Mouse (Mus musculus) limb, embryonic 14.5 days (tissue): ENCODE measurements around the gene U2surp. TPM values are rescaled to one million over a fixed set of nuclear protein-coding genes. Genes with fewer than 3 reads are reported as not detected.

Experiments
- ATAC-seq: fragments of 200-750 bp; cut with Nextera tagmentation; 2 replicates; pipeline ENCODE4 v1.8.0; 2017; ENCODE audit warnings: low read depth, moderate number of reproducible peaks, moderate TSS enrichment; ENCODE audit not compliant: low FRiP score
- DNase-seq: peaks from one replicate; pipeline ENCODE4 v3.0.0-alpha.2; 2015; ENCODE audit warnings: low spot score
- H3K27ac ChIP-seq: fragments of 300-500 bp; sonication (generic); replicated peaks from 2 replicates; pipeline ENCODE4 v1.5.1; 2014; ENCODE audit warnings: low read depth, mild to moderate bottlenecking, low read length, moderate library complexity, mixed read lengths
- H3K27me3 ChIP-seq: fragments of 300-500 bp; sonication (generic); 2 replicates; pipeline ENCODE4 v1.6.1; 2014; ENCODE audit warnings: low read length, mixed read lengths; ENCODE audit not compliant: control insufficient read depth, insufficient read depth
- H3K36me3 ChIP-seq: fragments of 300-500 bp; sonication (generic); 2 replicates; pipeline ENCODE4 v1.6.1; 2014; ENCODE audit warnings: mild to moderate bottlenecking, low read length, moderate library complexity, mixed read lengths; ENCODE audit not compliant: control insufficient read depth, insufficient read depth
- H3K4me1 ChIP-seq: fragments of 300-500 bp; sonication (generic); 2 replicates; pipeline ENCODE4 v1.6.1; 2014; ENCODE audit warnings: antibody characterized with exemption, low read length, mixed read lengths; ENCODE audit not compliant: control insufficient read depth, insufficient read depth
- H3K4me2 ChIP-seq: fragments of 300-500 bp; sonication (generic); replicated peaks from 2 replicates; pipeline ENCODE4 v1.6.1; 2014; ENCODE audit warnings: low read depth, mild to moderate bottlenecking, low read length, moderate library complexity; ENCODE audit not compliant: severe bottlenecking
- H3K4me3 ChIP-seq: fragments of 300-500 bp; sonication (generic); replicated peaks from 2 replicates; pipeline ENCODE4 v1.5.1; 2014; ENCODE audit warnings: low read length
- H3K9ac ChIP-seq: fragments of 300-500 bp; sonication (generic); 2 replicates; pipeline ENCODE4 v1.6.1; 2014; ENCODE audit warnings: mild to moderate bottlenecking, low read depth, low read length, moderate library complexity; ENCODE audit not compliant: severe bottlenecking
- H3K9me3 ChIP-seq: fragments of 300-500 bp; sonication (generic); 2 replicates; pipeline ENCODE4 v1.6.1; 2016; ENCODE audit warnings: low read length; ENCODE audit not compliant: control insufficient read depth
- POLR2A ChIP-seq: fragments of 200-500 bp; IDR thresholded peaks from 2 replicates; pipeline ENCODE4 v1.8.0; 2012; ENCODE audit warnings: inconsistent platforms, mild to moderate bottlenecking, moderate library complexity, borderline replicate concordance; ENCODE audit not compliant: insufficient read depth, insufficient read length; ENCODE audit errors: extremely low read depth
- WGBS: fragments of 180-500 bp; shearing (Covaris S2); extraction: QIAGEN DNeasy Blood & Tissue Kit; methylation state at CpG from one replicate; pipeline ENCODE4 v1.1.7; 2014; 5-methylcytosine and 5-hydroxymethylcytosine counted together
- polyA plus RNA-seq, 2 experiments: library from polyadenylated mRNA; depleted of rRNA in 1 of 2; stranded (reverse) in 1 of 2; unstranded in 1 of 2; fragments of >200 nt; fragmentation: Nextera tagmentation in 1 of 2; extraction: Ambion mirVana in 1 of 2; gene quantifications; 2 replicates each; pipeline versions ENCODE4 v1.2.1 to v1.2.3; 2012 to 2014

U2surp gene
- polyA plus RNA-seq, 2 experiments: 35.3 to 115 TPM

- WGBS: 62% methylated on average over 15 of the region's 15 CpGs
- H3K4me3 ChIP-seq: no peak overlapping the region
- no peaks in the 10 kb centered on the region for H3K4me1 ChIP-seq
- TF ChIP-seq POLR2A: no peak
- no peak overlapping the region for H3K27ac ChIP-seq
- H3K9ac ChIP-seq: no peak overlapping the region
- H3K9me3 ChIP-seq: no peaks in the 10 kb centered on the region
- no peaks in the 10 kb centered on the region for H3K36me3 ChIP-seq
- DNase-seq: no peak
- H3K27me3 ChIP-seq: no peaks in the 10 kb centered on the region
- H3K4me2 ChIP-seq: no peak overlapping the region
- no peak for ATAC-seq
These were observed 30.0 kb upstream of the U2surp start for GRCm38 (mm10) chr9:95541650-95542432.

GRCm38 (mm10) chr9:95541208-95541607, 29.4 kb upstream of the U2surp start:
- H3K36me3 ChIP-seq: no peaks in the 10 kb centered on the region
- no peak overlapping the region for H3K27ac ChIP-seq
- H3K4me3 ChIP-seq: no peak overlapping the region
- no peaks in the 10 kb centered on the region for H3K9me3 ChIP-seq
- DNase-seq (no peak), ATAC-seq (no peak)
- no peak overlapping the region for H3K9ac ChIP-seq
- TF ChIP-seq POLR2A: no peak
- H3K4me1 ChIP-seq: no peaks in the 10 kb centered on the region
- H3K27me3 ChIP-seq: no peaks in the 10 kb centered on the region
- H3K4me2 ChIP-seq: no peak overlapping the region

GRCm38 (mm10) chr9:95540487-95540886, 28.7 kb upstream of the U2surp start:
- H3K4me1 ChIP-seq: no peaks in the 10 kb centered on the region
- DNase-seq (peak; percentile 12), ATAC-seq (no peak)
- H3K9ac ChIP-seq: no peak overlapping the region
- 63% methylated on average over 4 of the region's 4 CpGs for WGBS
- no peaks in the 10 kb centered on the region for H3K9me3 ChIP-seq
- no peak overlapping the region for H3K27ac ChIP-seq
- H3K4me2 ChIP-seq: no peak overlapping the region
- no peak overlapping the region for H3K4me3 ChIP-seq
- no peaks in the 10 kb centered on the region for H3K27me3 ChIP-seq
- no peak for TF ChIP-seq POLR2A
- H3K36me3 ChIP-seq: no peaks in the 10 kb centered on the region

GRCm38 (mm10) chr9:95539176-95539800, 27.5 kb upstream of the U2surp start:
- Histone ChIP-seq H3K27me3 (no peaks in the 10 kb centered on the region), H3K4me2 (no peak overlapping the region), H3K9ac (no peak overlapping the region), H3K4me3 (no peak overlapping the region), H3K36me3 (no peaks in the 10 kb centered on the region), H3K27ac (no peak overlapping the region), H3K9me3 (no peaks in the 10 kb centered on the region), H3K4me1 (no peaks in the 10 kb centered on the region)
- no peak for DNase-seq
- ATAC-seq: no peak
- no peak for TF ChIP-seq POLR2A
- WGBS: 52% methylated on average over 2 of the region's 2 CpGs

- DNase-seq: peak; percentile 45
- no peak overlapping the region for H3K9ac ChIP-seq
- 41% methylated on average over 6 of the region's 6 CpGs for WGBS
- H3K9me3 ChIP-seq: no peaks in the 10 kb centered on the region
- TF ChIP-seq POLR2A: no peak
- H3K27me3 ChIP-seq: no peaks in the 10 kb centered on the region
- no peak overlapping the region for H3K4me3 ChIP-seq
- no peak for ATAC-seq
- H3K4me1 ChIP-seq: no peaks in the 10 kb centered on the region
- no peaks in the 10 kb centered on the region for H3K36me3 ChIP-seq
- H3K27ac ChIP-seq: no peak overlapping the region
- H3K4me2 ChIP-seq: no peak overlapping the region
These were observed 22.0 kb upstream of the U2surp start for GRCm38 (mm10) chr9:95533817-95534216.
